Mouse (Mus musculus): Measurements from ENCODE around the gene Naaa. TPM values are rescaled to one million over a fixed set of nuclear protein-coding genes. Genes with fewer than 3 reads are reported as not detected.

Gene Naaa
- total and polyA plus RNA-seq, 3 experiments, result 14.5 to 16.2 (median 15.4) TPM

GRCm38 (mm10) chr5:92227782-92228181 is 50.2 kb downstream of the Naaa start:
- H3K4me2 ChIP-seq (ENCODE audit: insufficient read depth, low read depth, poor library complexity, severe bottlenecking), result peak overlapping the region; percentile 89
- TF ChIP-seq MAZ (IDR thresholded peaks at IDR 0.05; ENCODE audit: low read depth, low read length) (no peak), CHD1 (IDR thresholded peaks at IDR 0.05; ENCODE audit: low read depth, low read length) (no peak), KAT2A (IDR thresholded peaks at IDR 0.05; ENCODE audit: insufficient replicate concordance, low read length) (no peak), ELF1 (IDR thresholded peaks at IDR 0.05; ENCODE audit: low read depth, low read length) (peak; percentile 53), ZNF384 (IDR thresholded peaks at IDR 0.05; ENCODE audit: low read depth, low read length) (peak; percentile 60), NELFE (IDR thresholded peaks at IDR 0.05; ENCODE audit: low read depth, low read length) (no peak), CHD2 (IDR thresholded peaks at IDR 0.05; ENCODE audit: low read length) (no peak), CTCF (conservative IDR thresholded peaks at IDR 0.05 in 1 of 2, IDR thresholded peaks at IDR 0.05 in 1 of 2; ENCODE audit: low read depth in 2 of 2, low read length in 2 of 2) (peak in 1 of 2 experiments; percentile 28; a peak in 1 of 4 replicates), JUND (conservative IDR thresholded peaks at IDR 0.05; ENCODE audit: low read depth, low read length) (no peak)
- H3K4me1 ChIP-seq (ENCODE audit: control insufficient read depth in 1 of 2, insufficient read depth in 2 of 2), result peaks cover 12 to 38% of the 10 kb centered on the region in 2 experiments
- H3K9ac ChIP-seq (ENCODE audit: insufficient read depth, low read depth), result peak overlapping the region; percentile 80; the same call in 1 of the 2 replicates
- no peaks in the 10 kb centered on the region for H3K9me3 ChIP-seq (replicated peaks; ENCODE audit: low read length)
- dilution Hi-C loops (cut with MboI; ENCODE audit: extremely low pct_ligation_motif_present, extremely low pct_unique_long_range_greater_than_20kb, low sequenced_read_pairs) (no loop called here), in situ Hi-C loops (cut with MboI; ENCODE audit: low pct_ligation_motif_present, low pct_unique_long_range_greater_than_20kb, low sequenced_read_pairs) (no loop called here)
- no peaks in the 10 kb centered on the region for H3K27me3 ChIP-seq (replicated peaks)
- H3K79me2 ChIP-seq (replicated peaks; ENCODE audit: control insufficient read depth, extremely low read depth, insufficient read depth, poor library complexity, severe bottlenecking), result no peaks in the 10 kb centered on the region
- peak overlapping the region; percentile 56 to 68 (median 62) for H3K4me3 ChIP-seq (replicated peaks in 1 of 3; ENCODE audit: low read depth in 2 of 3, low read length in 2 of 3, poor library complexity in 1 of 3)
- peaks cover 0 to 12% of the 10 kb centered on the region in 2 experiments for H3K36me3 ChIP-seq (replicated peaks in 1 of 2; ENCODE audit: control insufficient read depth in 1 of 2, insufficient read depth in 1 of 2, low read length in 1 of 2)
- DNase-seq (ENCODE audit: extremely low read depth), result peak; percentile 35
- H3K27ac ChIP-seq (ENCODE audit: insufficient read depth, low read depth), result no peak overlapping the region

GRCm38 (mm10) chr5:92220287-92220902 is 57.6 kb downstream of the Naaa start:
- Histone ChIP-seq H3K27me3 (replicated peaks) (no peaks in the 10 kb centered on the region), H3K27ac (ENCODE audit: insufficient read depth, low read depth) (no peak overlapping the region), H3K4me3 (replicated peaks in 1 of 3; ENCODE audit: low read depth in 2 of 3, low read length in 2 of 3, poor library complexity in 1 of 3) (no peak overlapping the region), H3K9me3 (replicated peaks; ENCODE audit: low read length) (no peaks in the 10 kb centered on the region), H3K36me3 (replicated peaks in 1 of 2; ENCODE audit: control insufficient read depth in 1 of 2, insufficient read depth in 1 of 2, low read length in 1 of 2) (peaks cover 0 to 1% of the 10 kb centered on the region in 2 experiments), H3K4me1 (ENCODE audit: control insufficient read depth in 1 of 2, insufficient read depth in 2 of 2) (peaks cover 8 to 17% of the 10 kb centered on the region in 2 experiments; a peak in 3 of 4 replicates), H3K9ac (ENCODE audit: insufficient read depth, low read depth) (no peak overlapping the region), H3K4me2 (ENCODE audit: insufficient read depth, low read depth, poor library complexity, severe bottlenecking) (no peak overlapping the region), H3K79me2 (replicated peaks; ENCODE audit: control insufficient read depth, extremely low read depth, insufficient read depth, poor library complexity, severe bottlenecking) (no peaks in the 10 kb centered on the region)
- in situ Hi-C loops (cut with MboI; ENCODE audit: low pct_ligation_motif_present, low pct_unique_long_range_greater_than_20kb, low sequenced_read_pairs) (no loop called here), dilution Hi-C loops (cut with MboI; ENCODE audit: extremely low pct_ligation_motif_present, extremely low pct_unique_long_range_greater_than_20kb, low sequenced_read_pairs) (no loop called here)
- TF ChIP-seq GABPA (IDR thresholded peaks at IDR 0.05; ENCODE audit: insufficient replicate concordance, low read depth, low read length) (no peak), CTCF (conservative IDR thresholded peaks at IDR 0.05 in 1 of 2, IDR thresholded peaks at IDR 0.05 in 1 of 2; ENCODE audit: low read depth in 2 of 2, low read length in 2 of 2) (no peak), MAZ (IDR thresholded peaks at IDR 0.05; ENCODE audit: low read depth, low read length) (no peak), ZNF384 (IDR thresholded peaks at IDR 0.05; ENCODE audit: low read depth, low read length) (no peak), MEF2A (IDR thresholded peaks at IDR 0.05; ENCODE audit: borderline replicate concordance, low read depth, low read length) (no peak), MAFK (IDR thresholded peaks at IDR 0.05; ENCODE audit: insufficient replicate concordance, low read length) (no peak), POLR2AphosphoS2 (IDR thresholded peaks at IDR 0.05; ENCODE audit: low read depth, low read length) (no peak), MAX (IDR thresholded peaks at IDR 0.05; ENCODE audit: low read length) (no peak), JUND (conservative IDR thresholded peaks at IDR 0.05; ENCODE audit: low read depth, low read length) (no peak), JUN (IDR thresholded peaks at IDR 0.05; ENCODE audit: insufficient read depth, low read depth, low read length) (no peak), SMC3 (IDR thresholded peaks at IDR 0.05; ENCODE audit: low read depth, low read length) (no peak), MYC (IDR thresholded peaks at IDR 0.05; ENCODE audit: low read depth, low read length) (no peak)
- no peak for DNase-seq (ENCODE audit: extremely low read depth)

Data from CH12.LX (cell line).